Mouse (Mus musculus) G1E (cell line): ENCODE data around the gene Card19.

Experiments
- CTCF ChIP-seq: IDR thresholded peaks from 2 replicates; pipeline ENCODE4 v1.5.1; 2012; ENCODE audit warnings: low read depth, low read length, inconsistent platforms, mixed read lengths
- POLR2AphosphoS5 ChIP-seq: IDR thresholded peaks from 2 replicates; pipeline ENCODE4 v1.6.1; 2012; ENCODE audit warnings: low read depth, low read length, inconsistent platforms; ENCODE audit not compliant: insufficient replicate concordance
- TAL1 ChIP-seq: conservative IDR thresholded peaks from 2 replicates; pipeline ENCODE4 v1.6.1; 2012; ENCODE audit warnings: low read depth, low read length, inconsistent platforms, mixed read lengths

GRCm38 (mm10) chr13:49196766-49197165 is 19.1 kb downstream of the Card19 start:
- TF ChIP-seq TAL1: no peak
- TF ChIP-seq CTCF: no peak
- TF ChIP-seq POLR2AphosphoS5: no peak
